8 mouse cellular contexts compared by ENCODE assay signal in the genomic region with DNA sequence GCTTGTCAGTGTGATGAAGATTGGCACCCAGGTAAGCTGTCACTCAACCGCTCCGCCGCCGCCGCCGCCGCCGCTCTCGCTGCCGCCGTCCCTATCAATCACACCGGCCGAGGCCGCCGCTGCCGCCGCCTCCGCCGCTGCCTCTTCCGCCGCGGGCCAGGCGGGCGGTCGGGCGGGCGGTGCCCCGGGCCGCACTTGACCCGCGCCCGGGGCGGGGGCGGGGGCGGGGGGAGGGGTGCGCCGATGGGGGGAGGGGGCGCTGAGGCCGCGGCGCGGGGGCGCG. TPM values are rescaled to one million over a fixed set of nuclear protein-coding genes. Genes with fewer than 3 reads are reported as not detected.
DNase-seq lines count a peak whose midpoint lies in the region; ATAC-seq and TF ChIP-seq lines count a peak whose summit lies in the region.

No protein-coding gene starts in this region.

- no peak for DNase-seq in heart, adult 2 months
- no peak for DNase-seq in heart, adult 8-10 months (ENCODE audit: low spot score)
- DNase-seq in thymus, adult 2 months: no peak
- no peak for DNase-seq in thymus, postnatal 10 days (ENCODE audit: low spot score in 2 of 2)
- no peak for DNase-seq in liver, embryonic 11.5 days (ENCODE audit: low spot score)
- DNase-seq in frontal cortex, postnatal 14 days (ENCODE audit: low spot score in 2 of 2): no peak
- DNase-seq in cerebellum, adult 9-10 months: no peak
- no peak for DNase-seq in left cerebral cortex, adult 8-10 months (ENCODE audit: low spot score in 2 of 2)

- peak overlapping the region; percentile 94 for H3K4me2 ChIP-seq in liver, embryonic 11.5 days

- peaks cover 3% of the 10 kb centered on the region for H3K36me3 ChIP-seq in heart, adult 2 months (ENCODE audit: control insufficient read depth, insufficient read depth, low read length)
- H3K36me3 ChIP-seq in thymus, adult 2 months (ENCODE audit: control insufficient read depth, insufficient read depth, low read length): no peaks in the 10 kb centered on the region
- no peaks in the 10 kb centered on the region for H3K36me3 ChIP-seq in liver, embryonic 11.5 days (ENCODE audit: control insufficient read depth, insufficient read depth, low read length)

- intact Hi-C loops in heart, adult 2 months (cut with DNase I): loop anchor here (5.0 kb wide), 2 partner anchors 52 to 93 kb away; partner anchors contain the start of gene U2af1

- peak overlapping the region; percentile 89 for H3K27ac ChIP-seq in heart, adult 2 months
- H3K27ac ChIP-seq in thymus, adult 2 months (ENCODE audit: control insufficient read depth, insufficient read depth, low read length): peak overlapping the region; percentile 73; the same call in 1 of the 2 replicates
- peak overlapping the region; percentile 88 for H3K27ac ChIP-seq in liver, embryonic 11.5 days (ENCODE audit: low read depth, low read length)

- H3K9me3 ChIP-seq in liver, embryonic 11.5 days (ENCODE audit: control insufficient read depth, low read length): no peaks in the 10 kb centered on the region

- H3K4me3 ChIP-seq in heart, adult 2 months: peak overlapping the region; percentile 84
- peak overlapping the region; percentile 81 for H3K4me3 ChIP-seq in thymus, adult 2 months (ENCODE audit: control insufficient read depth, insufficient read depth, low read length)
- H3K4me3 ChIP-seq in liver, embryonic 11.5 days (ENCODE audit: low read depth, low read length): peak overlapping the region; percentile 73

- H3K79me2 ChIP-seq in heart, adult 2 months (replicated peaks; ENCODE audit: control insufficient read depth, insufficient read depth, low read length): peaks cover 8% of the 10 kb centered on the region

- no peak for TF ChIP-seq POLR2A in heart, adult 2 months (IDR thresholded peaks at IDR 0.05; ENCODE audit: insufficient read depth, low read depth, low read length)
- TF ChIP-seq POLR2A in thymus, adult 2 months (IDR thresholded peaks at IDR 0.05; ENCODE audit: control insufficient read depth, extremely low read depth, insufficient read depth, low read length, poor library complexity): no peak

- H3K9ac ChIP-seq in heart, adult 2 months (ENCODE audit: low read depth, low read length): peak overlapping the region; percentile 98
- H3K9ac ChIP-seq in liver, embryonic 11.5 days (ENCODE audit: low read depth, low read length): peak overlapping the region; percentile 92

- no peaks in the 10 kb centered on the region for H3K27me3 ChIP-seq in heart, adult 2 months (ENCODE audit: control insufficient read depth, insufficient read depth, low read length)
- no peaks in the 10 kb centered on the region for H3K27me3 ChIP-seq in thymus, adult 2 months (ENCODE audit: control insufficient read depth, insufficient read depth, low read length)
- no peaks in the 10 kb centered on the region for H3K27me3 ChIP-seq in liver, embryonic 11.5 days (replicated peaks; ENCODE audit: control insufficient read depth, insufficient read depth, low read length)

- under 1% methylated on average over 44 of the region's 44 CpGs for WGBS in heart, adult 2 months
- WGBS in thymus, adult 2 months: 2% methylated on average over 43 of the region's 44 CpGs
- 0% methylated on average over 18 of the region's 44 CpGs for WGBS in liver, embryonic 11.5 days

- H3K4me1 ChIP-seq in heart, adult 2 months (ENCODE audit: control insufficient read depth, insufficient read depth, low read length): peaks cover 11% of the 10 kb centered on the region
- H3K4me1 ChIP-seq in thymus, adult 2 months (replicated peaks; ENCODE audit: control insufficient read depth, insufficient read depth, low read length): peaks cover 13% of the 10 kb centered on the region
- H3K4me1 ChIP-seq in liver, embryonic 11.5 days (replicated peaks; ENCODE audit: control insufficient read depth, insufficient read depth, low read length): peaks cover 23% of the 10 kb centered on the region

- TF ChIP-seq CTCF in heart, adult 2 months (IDR thresholded peaks at IDR 0.05): no peak
- no peak for TF ChIP-seq CTCF in thymus, adult 2 months (IDR thresholded peaks at IDR 0.05; ENCODE audit: borderline replicate concordance, control insufficient read depth, extremely low read depth, insufficient read depth, low read length, poor library complexity)

- no peak for ATAC-seq in liver, embryonic 11.5 days (replicated peaks; ENCODE audit: low FRiP score)

- TF ChIP-seq EP300 in heart, adult 2 months (IDR thresholded peaks at IDR 0.05; ENCODE audit: insufficient read depth, low read depth, low read length): no peak

RNA-seq across cellular contexts. Expression of gene Pknox1, which starts 0.3 kb away (rescaled TPM):
- 10 to 100 TPM in 1 of 2 experiments, 1 to 10 TPM in 1; 9.3 to 13.1 TPM for total RNA-seq in heart, adult 2 months (2021)
- 6.8 and 16.4 TPM in 2 replicates for polyA plus RNA-seq in heart, adult 2 months (2012; rRNA removed)
- 10 to 100 TPM in 2 of 4 experiments, 1 to 10 TPM in 2; 7.4 to 13.1 (median 10.4) TPM for total RNA-seq in heart, adult 8-10 months (2022)
- 73.6 and 80.5 TPM in 2 replicates for polyA plus RNA-seq in thymus, adult 2 months (2012; rRNA removed)
- 25.4 and 25.8 TPM in 2 replicates for polyA plus RNA-seq in liver, embryonic 11.5 days (2014; fragmentation: Nextera tagmentation; extraction: Ambion mirVana)
- 10 to 100 TPM; 14.0 to 18.8 (median 15.4) TPM for total RNA-seq in left cerebral cortex, adult 8-10 months (2022)

RNA-seq across cellular contexts. Expression of gene Ndufv3, which starts 44.9 kb away (rescaled TPM):
- 1,000 to 10,000 TPM; 1,326 to 1,509 TPM for total RNA-seq in heart, adult 2 months (2021)
- polyA plus RNA-seq in heart, adult 2 months (2012; rRNA removed): 764 and 972 TPM in 2 replicates
- 1,000 to 10,000 TPM; 1,464 to 1,614 (median 1,563) TPM for total RNA-seq in heart, adult 8-10 months (2022)
- 122 and 128 TPM in 2 replicates for polyA plus RNA-seq in thymus, adult 2 months (2012; rRNA removed)
- 331 and 352 TPM in 2 replicates for polyA plus RNA-seq in liver, embryonic 11.5 days (2014; fragmentation: Nextera tagmentation; extraction: Ambion mirVana)
- total RNA-seq in left cerebral cortex, adult 8-10 months (2022): 100 to 1,000 TPM; 255 to 279 (median 271) TPM

RNA-seq across cellular contexts. Expression of gene Wdr4, which starts 45.0 kb away (rescaled TPM):
- 1 to 10 TPM; 5.2 to 5.6 TPM for total RNA-seq in heart, adult 2 months (2021)
- polyA plus RNA-seq in heart, adult 2 months (2012; rRNA removed): 9.8 and 9.9 TPM in 2 replicates
- 1 to 10 TPM; 6.4 to 7.1 (median 6.8) TPM for total RNA-seq in heart, adult 8-10 months (2022)
- 36.5 and 39.1 TPM in 2 replicates for polyA plus RNA-seq in thymus, adult 2 months (2012; rRNA removed)
- 65.1 and 70.4 TPM in 2 replicates for polyA plus RNA-seq in liver, embryonic 11.5 days (2014; fragmentation: Nextera tagmentation; extraction: Ambion mirVana)
- total RNA-seq in left cerebral cortex, adult 8-10 months (2022): 10 to 100 TPM; 26.8 to 32.6 (median 27.9) TPM

Comparison
In these comparisons a context has a peak if more than half of its experiments do, and no peak if none do; other contexts are left out.
1. RNA of gene Ndufv3, which starts 44.9 kb away (total RNA-seq): 1,464 to 1,614 TPM in heart, adult 8-10 months and 1,326 to 1,509 TPM in heart, adult 2 months; 255 to 279 TPM in left cerebral cortex, adult 8-10 months; every median in the first group is over 4 times any median in the second.
2. Peak in every context shown above with its lines, with median percentiles within 50 percentile points of each other: H3K27ac ChIP-seq and H3K4me3 ChIP-seq.